Mouse (Mus musculus): ENCODE results near the gene Stpg1. TPM values are rescaled to one million over a fixed set of nuclear protein-coding genes. Genes with fewer than 3 reads are reported as not detected.

Stpg1 gene
- total RNA-seq, 2 experiments from 2014 or later = 0.57 to 1.7 TPM

DNA sequence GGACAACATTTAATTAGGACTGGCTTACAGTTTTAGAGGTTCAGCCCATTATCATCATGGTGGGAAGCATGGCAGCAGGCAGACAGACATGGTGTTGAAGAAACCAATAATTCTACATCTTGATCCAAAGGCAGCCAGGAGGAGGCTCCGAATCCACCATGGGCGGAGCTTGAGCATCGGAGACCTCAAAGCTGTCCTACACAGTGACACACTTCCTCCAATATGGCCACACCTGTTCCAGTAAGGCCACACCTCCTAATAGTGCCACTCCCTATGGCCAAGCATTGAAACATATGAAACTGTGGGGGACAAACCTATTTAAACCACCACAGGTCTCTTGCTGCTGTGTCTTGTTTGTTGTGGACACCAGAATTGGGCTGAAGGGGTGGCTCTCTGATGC, 40.4 kb downstream of the Stpg1 start:
- TF ChIP-seq CTCF (IDR thresholded peaks at IDR 0.05) = no peak
- H3K4me3 ChIP-seq = no peak overlapping the region
- intact Hi-C loops (cut with DNase I) = no loop called here

DNA sequence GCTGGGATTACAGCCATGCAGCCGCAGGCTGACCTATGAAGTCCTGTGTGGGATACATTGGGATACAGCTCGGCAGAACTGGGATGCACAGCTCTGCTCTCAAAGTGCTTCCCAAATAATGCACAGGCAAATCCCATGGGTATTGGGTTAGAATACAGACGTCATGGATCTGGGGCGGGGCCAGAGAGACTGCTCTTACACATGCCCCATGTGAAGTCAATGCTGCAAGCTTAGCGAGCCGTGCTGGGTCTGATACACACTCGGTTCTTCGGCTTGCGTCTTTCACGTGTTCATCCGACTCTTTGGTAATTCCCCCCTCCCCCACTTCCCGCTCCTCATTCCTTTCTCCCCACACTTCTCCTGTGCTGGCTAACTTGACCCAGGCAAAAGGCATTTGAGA, 44.5 kb downstream of the Stpg1 start:
- intact Hi-C loops (cut with DNase I) = no loop called here
- Histone ChIP-seq H3K27ac (no peak overlapping the region), H3K4me3 (no peak overlapping the region)
- TF ChIP-seq CTCF (IDR thresholded peaks at IDR 0.05) = no peak
- no peak for DNase-seq (ENCODE audit: extremely low spot score in 1 of 2, low spot score in 2 of 2)

More for the DNA sequence above, 40.4 kb downstream of the Stpg1 start:
- no peak overlapping the region for H3K27ac ChIP-seq
- no peak for DNase-seq (ENCODE audit: extremely low spot score in 1 of 2, low spot score in 2 of 2)

DNA sequence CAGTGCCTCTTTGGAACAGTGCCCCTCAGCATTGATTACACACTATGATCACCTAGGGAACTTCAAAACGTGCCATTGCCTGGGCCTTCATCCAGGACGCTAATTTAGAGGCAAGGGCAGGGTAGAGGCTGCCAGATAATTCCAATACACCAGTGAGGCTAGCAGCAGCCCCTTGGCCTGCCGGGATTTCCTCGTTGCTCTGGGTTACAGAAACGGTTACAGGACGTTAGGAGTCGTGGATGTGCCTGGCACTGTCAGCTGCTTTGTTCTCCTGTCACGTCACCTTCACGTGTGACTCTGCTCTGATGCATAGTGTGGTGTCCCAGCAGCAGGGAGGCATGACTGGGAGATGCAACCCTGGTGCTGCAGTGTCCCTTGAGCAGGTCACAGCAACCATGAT, 45.5 kb downstream of the Stpg1 start:
- intact Hi-C loops (cut with DNase I) = no loop called here
- no peak for DNase-seq (ENCODE audit: extremely low spot score in 1 of 2, low spot score in 2 of 2)

DNA sequence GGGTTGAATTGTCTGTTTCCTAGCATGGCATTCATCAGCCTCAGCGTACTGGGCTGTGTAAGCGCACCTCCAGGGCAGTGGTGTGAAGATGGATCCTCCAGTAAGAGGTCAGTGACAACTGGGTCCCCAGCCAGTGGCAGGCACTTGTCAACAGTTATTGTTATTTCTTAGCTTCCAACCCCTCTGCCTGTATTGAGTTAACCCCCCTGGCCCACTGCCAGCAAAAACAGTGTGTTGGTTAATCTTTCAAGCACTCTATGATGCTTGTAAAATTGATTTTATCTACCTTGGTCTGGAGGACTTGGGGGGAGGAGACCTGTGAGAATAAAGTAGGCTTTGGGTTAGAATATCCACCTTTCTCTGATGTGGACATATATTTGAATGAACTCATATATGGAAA, 49.7 kb downstream of the Stpg1 start:
- intact Hi-C loops (cut with DNase I) = no loop called here

More for the DNA sequence above, 45.5 kb downstream of the Stpg1 start:
- H3K27ac ChIP-seq = no peak overlapping the region
- H3K4me3 ChIP-seq = no peak overlapping the region
- TF ChIP-seq CTCF (IDR thresholded peaks at IDR 0.05) = no peak

DNA sequence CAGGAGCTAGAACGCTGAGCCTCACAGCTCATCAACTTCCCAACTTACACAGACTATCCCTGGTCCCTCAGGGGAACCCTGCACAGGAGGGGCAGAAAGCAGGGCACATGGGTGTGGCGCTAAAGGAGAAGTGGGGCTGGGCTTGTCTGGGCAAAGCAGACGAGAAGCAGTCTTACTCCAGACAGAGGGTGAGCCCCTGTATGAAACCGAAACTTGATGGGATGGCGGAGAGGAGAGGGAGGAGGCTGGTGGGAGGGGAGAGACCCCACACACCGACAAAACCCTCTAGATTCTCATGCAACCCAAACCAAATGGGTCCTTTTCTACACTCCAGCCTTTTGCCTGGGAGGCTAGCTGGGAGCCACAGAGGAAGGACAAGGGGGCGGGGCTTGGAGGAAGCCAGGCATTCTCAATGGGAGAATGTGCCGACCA, 50.5 kb downstream of the Stpg1 start:
- no peak overlapping the region for H3K4me3 ChIP-seq
- intact Hi-C loops (cut with DNase I) = no loop called here
- TF ChIP-seq CTCF (IDR thresholded peaks at IDR 0.05) = no peak
- DNase-seq (ENCODE audit: extremely low spot score in 1 of 2, low spot score in 2 of 2) = no peak
- H3K27ac ChIP-seq = no peak overlapping the region

More for the DNA sequence above, 49.7 kb downstream of the Stpg1 start:
- no peak for DNase-seq (ENCODE audit: extremely low spot score in 1 of 2, low spot score in 2 of 2)
- no peak overlapping the region for H3K4me3 ChIP-seq
- no peak overlapping the region for H3K27ac ChIP-seq
- no peak for TF ChIP-seq CTCF (IDR thresholded peaks at IDR 0.05)

DNA sequence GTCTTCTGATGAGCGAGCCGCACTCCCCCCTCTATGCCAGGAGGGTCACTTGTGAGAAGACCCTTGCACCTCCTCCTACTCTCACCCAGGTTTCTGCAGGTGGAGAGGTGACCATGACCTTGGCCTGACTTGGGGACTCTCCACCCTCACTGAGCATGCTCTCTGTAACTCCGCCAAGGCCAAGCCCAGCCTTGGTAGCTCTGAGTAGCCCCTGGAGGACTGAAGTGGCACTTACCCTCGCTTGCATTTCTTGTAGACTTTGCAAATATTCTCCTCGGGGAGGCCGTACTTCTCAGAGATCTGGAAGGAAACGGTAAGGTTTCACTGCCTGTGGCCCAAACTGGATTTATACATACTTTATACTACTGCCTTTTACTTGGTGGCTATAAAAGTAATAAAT, 51.4 kb downstream of the Stpg1 start:
- DNase-seq (ENCODE audit: extremely low spot score in 1 of 2, low spot score in 2 of 2) = no peak
- Histone ChIP-seq H3K4me3 (no peak overlapping the region), H3K27ac (no peak overlapping the region)
- no peak for TF ChIP-seq CTCF (IDR thresholded peaks at IDR 0.05)
- intact Hi-C loops (cut with DNase I) = no loop called here

DNA sequence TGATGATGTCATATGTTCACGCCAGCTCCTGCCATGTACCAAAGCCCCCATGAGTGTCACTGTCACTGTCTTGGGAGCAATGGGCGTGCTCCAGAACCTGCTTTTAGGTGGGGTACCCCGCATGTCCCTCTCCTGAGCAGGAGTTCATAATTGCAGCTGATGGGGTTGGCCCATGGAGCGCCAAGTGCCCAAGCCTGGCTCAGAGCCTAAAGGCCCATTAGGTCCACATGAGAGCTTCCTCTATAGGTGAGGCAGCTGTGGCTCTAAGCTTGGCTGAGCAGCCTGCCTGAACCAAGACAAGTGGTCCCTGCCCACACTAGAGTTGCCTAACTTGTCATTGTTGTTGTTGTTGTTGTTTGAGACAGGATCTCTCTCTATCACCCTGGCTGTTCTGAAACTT, 52.2 kb downstream of the Stpg1 start:
- DNase-seq (ENCODE audit: extremely low spot score in 1 of 2, low spot score in 2 of 2) = no peak
- Histone ChIP-seq H3K27ac (no peak overlapping the region), H3K4me3 (no peak overlapping the region)
- intact Hi-C loops (cut with DNase I) = no loop called here
- no peak for TF ChIP-seq CTCF (IDR thresholded peaks at IDR 0.05)

DNA sequence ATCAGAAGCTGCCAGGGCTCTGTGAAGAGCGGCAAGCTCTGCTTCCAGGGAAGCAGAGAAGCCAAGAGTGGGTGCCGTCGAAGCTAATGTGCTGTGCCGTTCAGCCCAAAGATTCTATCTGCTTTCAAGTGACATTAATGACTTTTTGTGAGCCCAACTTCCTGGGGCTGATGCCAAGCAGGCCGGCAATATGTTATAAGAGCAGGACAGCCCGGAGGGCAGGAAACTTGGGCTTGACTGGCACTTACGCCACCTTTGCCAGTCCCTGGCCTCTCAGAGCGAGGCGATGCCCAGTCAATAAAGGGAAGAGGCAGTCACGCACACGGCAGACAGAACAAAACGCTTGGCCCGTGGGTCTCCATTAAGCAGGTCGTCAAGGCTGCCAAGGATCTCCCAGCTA, 53.0 kb downstream of the Stpg1 start:
- no peak for TF ChIP-seq CTCF (IDR thresholded peaks at IDR 0.05)
- intact Hi-C loops (cut with DNase I) = no loop called here
- no peak for DNase-seq (ENCODE audit: extremely low spot score in 1 of 2, low spot score in 2 of 2)
- Histone ChIP-seq H3K27ac (no peak overlapping the region), H3K4me3 (no peak overlapping the region)

DNA sequence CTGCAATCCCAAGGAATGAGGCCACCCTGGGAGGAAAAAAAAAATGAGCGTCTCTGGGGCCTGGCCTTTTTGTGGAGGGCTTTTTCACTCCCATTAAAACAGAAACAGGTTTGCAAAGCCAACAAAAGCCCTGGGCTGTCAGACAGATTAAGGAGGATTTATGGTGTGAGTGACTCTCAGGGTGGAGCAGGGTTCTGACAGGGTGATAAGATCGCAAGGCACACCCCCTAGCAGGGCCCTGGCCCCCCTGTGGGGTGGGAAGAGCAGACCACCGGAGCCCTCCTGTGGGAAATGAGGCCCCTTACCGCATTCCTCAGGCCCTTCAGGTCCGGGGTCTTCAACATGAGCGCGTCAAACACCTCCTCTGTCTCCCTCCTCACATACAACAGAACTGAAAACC, 53.5 kb downstream of the Stpg1 start:
- Histone ChIP-seq H3K4me3 (no peak overlapping the region), H3K27ac (no peak overlapping the region)
- TF ChIP-seq CTCF (IDR thresholded peaks at IDR 0.05) = no peak
- DNase-seq (ENCODE audit: extremely low spot score in 1 of 2, low spot score in 2 of 2) = no peak
- intact Hi-C loops (cut with DNase I) = no loop called here

DNA sequence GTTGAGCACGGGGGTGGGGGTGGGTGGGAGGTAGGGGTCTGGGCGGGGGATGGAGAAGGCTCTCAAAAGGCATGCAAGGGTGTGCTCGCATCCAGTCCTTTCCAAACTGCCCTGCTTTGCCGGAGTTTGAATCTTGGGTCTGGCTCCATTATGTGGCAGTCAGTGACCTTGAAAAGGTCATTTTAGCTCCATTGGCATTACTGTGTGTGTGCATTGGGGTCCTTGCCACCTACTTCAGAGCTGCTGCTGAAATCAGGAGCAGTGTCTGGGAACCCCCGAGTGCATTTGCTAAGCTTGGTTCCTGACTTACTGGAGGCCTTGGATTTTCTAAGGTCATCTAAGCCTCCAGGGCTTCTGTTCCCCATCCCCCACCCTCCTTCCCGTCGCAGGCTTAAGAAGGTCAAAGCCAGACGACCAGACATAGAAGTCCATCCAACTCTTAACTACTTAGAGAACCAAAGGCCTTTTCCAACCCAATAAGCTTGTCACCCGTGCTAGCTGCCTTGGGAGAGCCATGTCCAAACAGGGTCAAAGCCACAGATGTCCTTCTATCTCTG, 54.0 kb downstream of the Stpg1 start:
- DNase-seq (ENCODE audit: extremely low spot score in 1 of 2, low spot score in 2 of 2) = no peak
- Histone ChIP-seq H3K4me3 (no peak overlapping the region), H3K27ac (no peak overlapping the region)
- TF ChIP-seq CTCF (IDR thresholded peaks at IDR 0.05) = no peak
- intact Hi-C loops (cut with DNase I) = no loop called here

DNA sequence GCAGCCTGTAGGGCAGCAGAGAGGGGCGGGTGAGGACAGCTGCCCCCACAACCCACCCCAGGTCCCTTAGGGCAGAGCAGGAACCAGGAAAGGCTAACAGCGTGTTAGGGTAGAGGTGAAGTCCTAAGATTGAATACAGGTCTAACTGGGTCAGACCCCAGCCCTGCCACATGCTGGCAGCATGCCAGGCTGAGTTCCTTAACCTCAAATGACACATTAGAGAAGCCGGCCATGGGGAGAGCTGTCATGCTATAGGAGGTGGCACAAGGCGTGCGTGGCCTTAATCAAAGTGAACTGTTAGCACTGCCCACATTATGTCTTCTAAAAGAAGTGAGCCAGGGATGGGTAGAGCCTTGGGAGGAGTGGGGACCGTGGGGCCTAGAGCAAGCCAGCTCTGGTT, 54.7 kb downstream of the Stpg1 start:
- Histone ChIP-seq H3K4me3 (no peak overlapping the region), H3K27ac (no peak overlapping the region)
- intact Hi-C loops (cut with DNase I) = no loop called here
- TF ChIP-seq CTCF (IDR thresholded peaks at IDR 0.05) = no peak
- DNase-seq (ENCODE audit: extremely low spot score in 1 of 2, low spot score in 2 of 2) = no peak

DNA sequence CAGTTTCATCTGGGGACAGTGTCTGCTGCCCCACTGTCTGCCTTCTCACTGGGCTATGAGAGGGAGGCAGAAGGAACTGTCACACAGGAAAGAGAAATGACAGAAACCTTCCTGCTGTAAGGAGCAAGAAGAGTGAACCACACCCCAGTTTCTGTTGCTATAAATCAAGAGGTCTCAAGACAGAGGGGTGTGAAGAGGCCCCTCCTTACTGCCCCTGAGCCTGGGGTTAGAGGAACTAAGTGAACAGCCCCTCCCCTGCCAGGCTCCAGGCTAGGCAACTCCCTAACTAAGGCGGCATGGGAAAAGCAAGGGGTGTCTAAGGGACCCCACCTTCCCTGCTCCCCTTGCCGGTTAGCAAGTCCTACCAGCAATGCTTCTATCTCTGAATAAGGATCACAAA, 69.2 kb downstream of the Stpg1 start:
- H3K4me3 ChIP-seq = no peak overlapping the region
- intact Hi-C loops (cut with DNase I) = no loop called here
- TF ChIP-seq CTCF (IDR thresholded peaks at IDR 0.05) = no peak
- DNase-seq (ENCODE audit: extremely low spot score in 1 of 2, low spot score in 2 of 2) = no peak
- no peak overlapping the region for H3K27ac ChIP-seq

DNA sequence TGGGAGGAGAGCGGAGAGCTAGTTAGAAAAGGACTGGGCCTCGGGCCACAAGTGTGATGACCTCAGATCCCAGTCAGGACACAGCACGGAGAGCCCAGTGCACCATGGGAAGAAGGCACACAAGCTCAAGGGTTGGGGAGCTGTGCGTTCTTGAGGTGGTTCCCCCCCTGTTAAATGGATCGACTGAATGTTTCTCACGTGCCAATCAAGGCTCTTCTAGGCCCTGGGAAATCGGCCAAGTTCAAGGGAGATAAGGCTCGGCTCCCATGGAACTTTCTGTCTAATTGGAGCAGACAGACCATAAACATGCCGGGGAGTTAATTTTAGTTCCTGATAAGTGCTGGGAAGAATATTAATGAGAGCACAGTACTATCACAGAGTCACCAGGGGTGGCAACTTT, 70.8 kb downstream of the Stpg1 start:
- H3K4me3 ChIP-seq = no peak overlapping the region
- intact Hi-C loops (cut with DNase I) = no loop called here
- DNase-seq (ENCODE audit: extremely low spot score in 1 of 2, low spot score in 2 of 2) = no peak
- TF ChIP-seq CTCF (IDR thresholded peaks at IDR 0.05) = no peak
- no peak overlapping the region for H3K27ac ChIP-seq

Data from left cerebral cortex, adult 2 months (tissue).